Mouse (Mus musculus): ENCODE data around the gene Iqcf4.
"Not testable (repeated sequence)": the region's sequence is repeated elsewhere in the genome, so short reads cannot be mapped to it uniquely, and the experiment has no call there.

Iqcf4 gene

DNA sequence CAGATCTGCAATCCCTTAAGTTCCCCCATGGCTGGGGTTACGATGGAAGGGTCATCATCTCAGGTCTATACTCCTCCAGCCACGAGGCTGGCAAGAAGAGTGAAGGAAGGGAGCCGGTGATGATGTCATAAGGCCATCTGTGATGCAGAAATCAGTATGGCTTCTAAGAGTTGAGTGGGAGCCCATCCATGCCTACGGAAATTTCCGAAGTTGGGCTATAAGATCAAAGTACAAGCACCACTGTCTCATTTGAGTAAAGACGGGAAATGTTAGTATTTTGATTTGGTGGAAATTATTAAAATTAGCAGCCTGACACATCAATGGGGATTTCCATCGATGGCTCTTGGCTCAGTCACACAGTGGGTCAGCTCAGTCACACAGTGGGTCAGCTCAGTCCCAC, at the start of gene Iqcf4:
Gene Iqcf4, minus strand, starts transcription at position 101 of the 400 bp plus-strand sequence.
- DNase-seq (ENCODE audit: low spot score in 2 of 2) = no peak

DNA sequence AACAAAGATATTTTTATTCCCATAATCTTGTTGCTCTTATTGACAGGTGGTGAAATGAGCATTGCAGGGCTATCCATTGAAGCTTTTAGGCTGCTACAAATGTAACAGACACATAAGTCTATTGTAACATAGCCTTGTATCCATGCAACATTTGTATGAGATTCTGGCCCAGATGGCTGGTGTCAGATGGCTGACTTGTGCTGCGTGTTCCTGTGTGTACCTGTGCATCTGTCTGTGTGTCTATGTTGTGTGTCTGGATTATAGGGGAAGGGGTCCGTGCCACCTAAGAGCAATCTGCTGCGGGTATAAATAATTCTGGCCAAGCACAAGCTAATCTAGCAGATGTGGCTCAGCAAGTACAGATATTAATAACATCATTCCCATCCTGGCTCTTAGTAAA, 46.7 kb upstream of the Iqcf4 start:
- DNase-seq (ENCODE audit: low spot score in 2 of 2) = no peak

DNA sequence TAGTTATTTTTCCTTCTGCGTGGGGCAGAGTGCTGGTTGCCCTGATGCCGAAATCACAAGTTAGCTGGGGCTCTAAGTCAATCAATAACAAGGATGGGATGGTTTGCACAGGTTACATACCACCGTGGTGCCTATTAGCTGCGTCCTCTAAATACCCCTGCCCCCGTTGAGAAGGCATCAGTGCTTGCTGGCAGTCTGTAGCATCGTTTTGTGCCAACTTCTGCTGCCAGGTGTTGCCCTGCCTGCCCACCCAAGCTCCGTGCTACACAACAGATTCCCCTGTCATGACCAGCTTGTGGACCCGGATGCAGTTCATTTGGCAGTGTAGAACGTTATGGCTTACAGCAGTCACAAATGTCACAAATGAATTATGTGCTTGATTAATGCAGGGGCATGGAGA, 45.5 kb upstream of the Iqcf4 start:
- no peak for DNase-seq (ENCODE audit: low spot score in 2 of 2)

DNA sequence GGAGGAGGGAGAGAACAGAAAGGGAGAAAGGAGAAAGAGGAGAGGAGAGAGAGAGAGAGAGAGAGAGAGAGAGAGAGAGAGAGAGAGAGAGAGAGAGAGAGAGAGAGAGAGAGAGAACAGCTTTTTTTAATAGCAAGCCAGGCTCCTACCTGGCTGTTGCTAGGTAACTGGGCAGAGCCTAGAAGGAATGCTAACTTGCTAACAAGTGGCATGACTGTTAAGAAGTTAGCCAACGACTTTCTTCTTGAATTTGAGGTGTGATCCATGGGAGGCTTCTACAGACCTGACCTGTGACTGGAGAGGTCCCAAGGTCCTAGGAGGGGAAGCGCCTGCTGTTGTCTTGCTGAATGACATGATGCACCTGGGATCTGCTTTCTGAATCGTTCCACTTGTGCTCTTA, 43.8 kb upstream of the Iqcf4 start:
- no peak for DNase-seq (ENCODE audit: low spot score in 2 of 2)

DNA sequence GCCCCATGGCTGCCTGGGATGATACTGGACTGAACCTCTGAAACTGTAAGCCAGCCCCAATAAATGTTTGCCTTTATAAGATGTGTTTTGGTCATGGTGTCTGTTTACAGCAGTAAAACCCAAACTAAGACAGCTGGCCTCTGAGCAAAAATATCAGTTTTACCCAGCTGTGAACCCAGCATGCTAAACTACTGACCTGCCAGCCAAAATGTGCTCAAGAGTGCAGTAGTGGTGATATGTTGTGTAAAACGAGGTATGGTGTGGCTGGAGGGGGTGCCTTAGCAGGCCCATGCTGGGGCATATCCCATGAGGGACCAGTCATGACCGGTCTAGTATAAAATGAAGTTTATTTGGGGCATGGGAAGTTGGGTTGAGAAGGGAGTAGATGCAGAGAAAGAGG, 43.2 kb upstream of the Iqcf4 start:
- DNase-seq (ENCODE audit: low spot score in 2 of 2) = no peak

DNA sequence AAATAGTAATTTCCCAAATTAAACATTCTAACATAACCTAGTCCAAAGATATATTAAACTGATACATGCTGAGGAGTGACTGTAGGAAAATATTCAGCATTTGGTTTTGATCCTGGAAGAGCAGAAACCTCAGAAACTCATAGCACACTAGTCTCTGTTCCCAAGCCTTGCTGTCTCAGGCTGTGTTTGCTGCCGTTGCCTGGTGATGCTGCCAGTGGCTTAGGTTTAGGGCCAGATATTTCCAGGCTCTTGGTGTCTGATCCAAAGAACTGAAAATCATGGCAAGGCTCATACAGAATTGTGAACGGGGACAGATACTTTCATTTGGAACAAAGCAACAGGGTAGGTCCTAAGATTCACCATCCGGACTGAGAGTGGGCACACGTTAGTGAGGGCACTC, 39.9 kb upstream of the Iqcf4 start:
- DNase-seq (ENCODE audit: low spot score in 2 of 2) = no peak

DNA sequence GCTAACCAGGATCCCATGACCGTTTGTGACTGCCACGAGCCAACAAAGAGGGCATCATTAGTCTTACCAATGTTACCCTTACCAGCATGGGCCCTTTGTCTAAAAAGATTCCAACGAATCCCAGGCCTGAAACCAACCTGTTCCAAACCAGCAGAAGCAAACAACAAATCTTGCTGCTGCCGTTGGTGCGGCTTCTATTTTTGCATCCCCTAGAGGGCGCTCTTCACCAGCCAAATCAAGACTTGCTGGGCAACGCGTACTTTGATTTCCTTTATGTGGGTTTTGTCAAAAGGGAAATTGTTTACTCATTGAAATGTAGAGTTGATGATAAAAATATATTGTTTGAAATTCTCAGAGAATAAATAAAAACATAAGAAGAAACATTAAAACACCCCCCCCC, 29.8 kb upstream of the Iqcf4 start:
- peak; percentile 37 to 71 for DNase-seq (ENCODE audit: low spot score in 2 of 2)

DNA sequence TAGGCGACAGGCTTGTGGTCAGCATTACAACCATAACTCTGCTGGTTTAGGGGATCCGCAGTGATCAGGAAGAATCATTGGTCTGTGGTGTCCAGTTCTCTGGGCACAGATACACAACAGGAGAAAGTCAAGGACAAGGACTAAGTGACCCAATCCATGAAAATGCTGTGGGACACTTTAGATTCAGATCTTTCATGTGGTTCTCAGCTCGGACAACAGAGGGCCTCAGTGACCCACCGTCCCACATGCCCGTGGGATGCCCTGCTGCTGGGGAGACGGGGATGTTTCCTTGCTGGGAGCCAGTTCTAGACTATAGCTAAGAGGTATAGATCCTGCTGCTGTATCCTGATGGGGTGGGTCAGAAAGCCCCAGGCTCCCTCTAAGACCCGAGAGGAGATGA, 27.7 kb upstream of the Iqcf4 start:
- no peak for DNase-seq (ENCODE audit: low spot score in 2 of 2)

DNA sequence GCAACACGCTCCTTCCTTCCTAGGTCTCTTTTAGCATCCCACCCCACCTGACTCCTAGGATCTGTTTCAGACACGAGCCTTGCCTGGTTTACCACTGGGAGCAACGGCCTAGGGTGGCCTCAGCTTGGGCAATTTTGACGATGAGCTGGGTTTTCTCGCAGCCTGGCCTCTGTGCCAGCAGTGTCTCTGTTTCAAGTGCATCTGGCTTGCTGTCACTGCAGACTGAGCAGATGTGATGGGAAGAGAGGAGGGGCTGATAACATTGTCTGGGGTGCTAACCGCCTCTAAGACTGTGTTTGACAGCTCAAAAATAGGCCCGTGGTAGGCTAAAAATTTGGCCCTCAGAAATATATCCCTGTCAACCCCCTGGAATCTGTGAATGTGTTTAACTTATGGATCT, 25.0 kb upstream of the Iqcf4 start:
- DNase-seq (ENCODE audit: low spot score in 2 of 2) = peak; percentile 50 to 84

DNA sequence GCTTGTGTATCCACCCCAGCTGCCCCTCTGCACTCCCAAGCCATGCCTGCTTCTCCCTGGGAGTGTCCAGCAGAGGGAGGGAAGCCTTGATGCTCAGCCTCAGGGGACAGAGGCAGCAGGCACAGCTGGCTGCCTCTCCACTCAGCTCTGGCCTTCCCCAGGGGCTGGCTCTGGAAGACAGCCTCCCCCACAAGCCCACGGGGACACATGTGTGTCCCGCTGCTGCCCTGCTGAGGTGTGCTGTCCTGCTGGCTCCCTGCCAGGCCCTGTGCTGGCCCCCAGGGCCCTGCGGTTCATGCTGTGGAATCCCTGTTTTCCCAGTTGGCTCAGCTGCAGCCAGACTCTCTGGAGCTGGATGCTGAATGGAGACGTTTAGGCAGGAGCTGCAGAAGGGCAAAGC, 24.6 kb upstream of the Iqcf4 start:
- DNase-seq (ENCODE audit: low spot score in 2 of 2) = not testable (repeated sequence)

DNA sequence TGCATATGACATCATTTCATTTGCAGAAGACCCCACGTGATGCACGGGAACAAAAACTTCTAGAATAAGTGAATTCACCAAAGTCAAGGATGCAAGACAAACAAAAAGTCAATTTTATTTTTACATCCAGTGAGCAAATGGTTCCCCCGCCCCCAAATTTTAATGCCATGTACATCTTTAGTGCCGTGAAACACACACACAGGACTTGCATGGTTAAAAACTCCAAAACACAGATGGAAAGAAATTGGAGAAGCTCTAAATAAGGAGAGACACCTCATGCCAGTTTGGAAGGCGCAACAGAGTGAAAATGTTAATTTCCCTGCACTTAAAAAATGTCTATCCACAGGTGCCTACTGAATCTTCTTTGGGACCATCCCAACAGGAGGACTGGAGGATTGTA, 21.4 kb upstream of the Iqcf4 start:
- no peak for DNase-seq (ENCODE audit: low spot score in 2 of 2)

DNA sequence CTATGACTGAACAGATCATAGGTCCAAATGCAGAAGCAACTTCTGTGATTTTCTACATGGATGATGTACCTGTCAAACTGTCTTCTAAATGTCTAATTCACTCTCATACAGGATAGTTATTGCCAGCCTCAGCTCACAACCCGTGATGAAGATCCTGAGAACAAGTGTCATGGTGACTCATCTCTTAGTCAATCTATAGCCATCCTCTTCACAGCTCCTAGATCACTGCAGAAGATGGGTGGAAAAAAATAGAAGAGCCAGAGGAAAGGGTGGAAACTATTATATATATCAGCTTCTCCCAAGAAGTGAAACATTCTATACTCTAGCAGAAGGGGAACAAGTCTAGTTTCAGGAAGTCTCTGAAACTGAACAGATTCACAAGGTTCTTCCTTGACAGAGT, 11.8 kb upstream of the Iqcf4 start:
- DNase-seq (ENCODE audit: low spot score in 2 of 2) = no peak

DNA sequence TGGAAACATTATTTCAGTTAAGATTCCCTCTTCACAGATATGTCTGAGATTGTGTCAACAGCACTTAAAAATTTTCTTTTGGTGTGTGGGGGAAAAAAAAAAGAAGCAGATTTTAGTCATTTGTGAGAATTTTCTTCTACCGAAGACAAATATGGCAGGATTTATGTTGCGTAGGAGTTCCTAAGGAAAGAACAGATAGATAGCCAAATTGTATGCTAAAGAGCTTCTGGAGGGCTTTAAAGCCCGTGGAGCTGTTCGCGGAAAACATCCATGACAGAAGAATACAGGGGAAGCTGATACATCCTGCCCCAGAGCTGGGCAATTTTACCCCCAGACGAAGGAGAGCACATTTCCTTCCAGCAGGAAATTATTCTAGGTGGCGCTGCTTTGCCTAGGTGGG, 9.2 kb upstream of the Iqcf4 start:
- DNase-seq (ENCODE audit: low spot score in 2 of 2) = peak in 1 of 2 experiments; percentile 23

DNA sequence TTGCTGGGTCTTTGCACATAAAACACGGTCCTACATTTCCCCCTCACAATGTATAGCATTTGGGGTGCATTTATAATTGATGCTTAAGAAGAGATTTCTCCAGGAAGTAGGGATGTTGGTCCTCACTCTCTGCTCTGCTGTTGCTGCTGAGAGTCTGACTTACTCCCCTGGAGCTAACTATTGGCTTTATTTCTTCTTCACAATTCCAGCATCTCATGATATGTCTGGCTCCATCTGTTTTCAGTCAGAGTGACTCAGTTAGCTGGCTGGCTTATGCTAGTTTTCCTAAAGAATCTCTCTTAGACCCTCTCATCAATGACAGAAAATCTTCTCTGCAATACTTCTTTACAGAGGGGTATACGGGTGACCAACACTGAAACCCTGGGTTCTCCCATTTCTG, 5.3 kb upstream of the Iqcf4 start:
- DNase-seq (ENCODE audit: low spot score in 2 of 2) = no peak

DNA sequence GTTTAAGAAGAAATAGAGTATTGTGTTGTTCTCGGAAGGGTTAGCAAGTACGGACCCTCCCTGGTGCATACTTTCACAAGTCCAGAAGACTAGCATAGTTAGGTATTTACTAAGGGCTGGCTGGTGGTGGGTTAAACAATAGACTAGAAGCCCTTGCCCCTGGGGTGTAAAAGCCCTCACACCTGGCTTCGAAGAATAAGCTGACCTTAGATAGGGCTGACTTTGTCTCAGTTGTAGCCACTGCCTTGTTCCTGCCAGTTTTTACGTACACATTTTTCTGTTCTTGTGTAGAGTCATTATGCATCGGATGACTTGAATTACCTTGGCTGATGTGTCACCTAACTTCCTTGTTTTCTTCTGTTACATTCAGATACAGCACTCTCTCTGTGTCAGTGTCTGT, 2.6 kb upstream of the Iqcf4 start:
- DNase-seq (ENCODE audit: low spot score in 2 of 2) = no peak

DNA sequence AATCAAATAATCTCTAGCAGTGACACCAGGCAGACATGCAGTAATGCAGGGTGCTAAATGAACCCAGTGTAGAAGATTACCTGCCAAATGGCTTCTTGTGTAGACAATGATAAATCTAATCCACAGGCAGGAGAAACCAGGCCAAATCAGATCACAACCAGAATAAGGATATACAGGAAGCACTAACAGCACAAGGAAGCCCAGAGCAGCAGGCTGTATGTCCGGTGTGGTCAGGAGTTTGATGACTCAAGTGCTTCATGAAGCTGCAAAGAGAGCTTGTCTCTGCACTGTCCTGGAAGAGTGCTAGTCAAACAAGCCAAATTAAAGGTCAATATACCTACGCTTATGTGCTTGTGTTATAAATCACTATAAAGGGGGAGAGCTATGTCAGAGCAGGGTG, 1.4 kb upstream of the Iqcf4 start:
- DNase-seq (ENCODE audit: low spot score in 2 of 2) = no peak

DNA sequence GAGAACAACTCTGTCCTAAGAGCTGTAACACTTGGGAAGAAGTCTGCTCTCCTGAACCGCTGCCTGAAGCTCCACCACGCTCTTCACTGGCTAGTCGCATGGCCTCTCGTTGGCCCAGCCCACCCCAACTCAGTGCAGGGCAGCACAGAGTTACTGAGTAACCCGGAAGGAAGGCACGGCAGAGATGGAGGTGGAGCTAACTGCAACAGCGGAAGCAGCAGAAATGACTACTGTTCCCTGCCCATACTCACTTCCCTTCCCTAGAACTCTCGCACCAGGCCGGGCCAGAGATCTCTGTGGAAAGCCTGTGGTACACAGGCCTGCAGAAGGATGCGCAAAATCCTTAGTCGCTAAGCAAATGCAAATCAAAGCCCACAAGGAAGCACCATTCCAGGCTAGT, 4.4 kb downstream of the Iqcf4 start:
- no peak for DNase-seq (ENCODE audit: low spot score in 2 of 2)

DNA sequence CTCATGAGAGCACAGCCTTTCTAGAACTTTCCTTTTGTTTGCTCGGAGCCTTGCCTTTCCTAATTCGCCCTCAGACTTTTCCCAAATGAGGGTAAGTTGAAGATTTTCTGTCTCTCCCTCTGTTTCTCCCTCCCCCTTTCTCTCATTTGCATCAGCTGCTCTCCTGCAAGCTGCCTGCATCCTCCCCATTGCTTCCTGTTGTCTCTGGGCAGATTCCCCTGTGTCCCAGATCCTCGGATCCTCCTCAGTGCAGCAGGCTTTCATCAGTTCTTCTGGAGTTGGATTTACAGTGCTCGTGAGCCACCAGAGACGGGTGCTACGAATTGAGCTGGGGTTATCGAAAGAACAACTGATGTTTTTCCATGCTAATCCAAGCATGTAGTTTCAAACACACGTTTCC, 6.8 kb downstream of the Iqcf4 start:
- no peak for DNase-seq (ENCODE audit: low spot score in 2 of 2)

DNA sequence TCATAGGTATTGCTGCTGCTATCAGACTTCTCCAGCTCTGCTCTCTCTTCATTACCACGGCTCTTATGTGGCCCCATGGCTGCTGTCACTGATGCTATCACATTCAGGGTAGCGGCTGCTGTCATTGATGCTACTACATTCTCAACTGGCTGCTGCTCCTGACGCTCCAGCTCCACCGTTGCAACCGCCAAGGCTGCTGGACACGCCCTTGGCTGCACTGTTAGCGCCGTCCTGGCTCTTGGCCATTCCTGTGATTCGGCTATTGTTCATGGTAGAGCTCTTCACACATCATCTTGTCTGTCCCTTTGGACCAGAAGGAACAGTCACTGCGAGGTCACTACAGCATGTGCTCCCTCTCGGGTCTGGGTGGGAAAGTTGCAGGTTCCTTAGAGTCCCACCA, 8.5 kb downstream of the Iqcf4 start:
- no peak for DNase-seq (ENCODE audit: low spot score in 2 of 2)

DNA sequence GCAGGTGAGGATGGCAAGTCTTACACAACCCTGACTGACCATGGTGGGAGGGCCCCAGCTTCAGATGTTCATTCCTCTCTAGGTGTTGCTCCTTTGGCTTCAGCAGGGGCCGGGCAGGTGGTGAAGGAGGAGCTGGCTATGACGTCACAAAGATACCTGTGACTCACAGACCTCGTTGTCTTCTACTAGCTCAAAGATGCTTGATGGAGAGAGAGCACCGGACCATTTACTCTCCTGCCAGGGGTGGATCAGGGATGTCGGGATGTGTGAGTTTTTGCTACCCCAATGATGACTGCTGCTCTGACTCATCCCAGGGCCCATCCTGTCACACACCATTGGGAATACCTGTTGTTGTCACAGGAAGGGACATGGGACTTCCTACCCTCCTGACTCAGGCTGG, 9.3 kb downstream of the Iqcf4 start, which contains the start of gene Iqcf3:
Gene Iqcf3, minus strand, starts transcription at position 101 of the 400 bp plus-strand sequence.
- DNase-seq (ENCODE audit: low spot score in 2 of 2) = no peak

DNA sequence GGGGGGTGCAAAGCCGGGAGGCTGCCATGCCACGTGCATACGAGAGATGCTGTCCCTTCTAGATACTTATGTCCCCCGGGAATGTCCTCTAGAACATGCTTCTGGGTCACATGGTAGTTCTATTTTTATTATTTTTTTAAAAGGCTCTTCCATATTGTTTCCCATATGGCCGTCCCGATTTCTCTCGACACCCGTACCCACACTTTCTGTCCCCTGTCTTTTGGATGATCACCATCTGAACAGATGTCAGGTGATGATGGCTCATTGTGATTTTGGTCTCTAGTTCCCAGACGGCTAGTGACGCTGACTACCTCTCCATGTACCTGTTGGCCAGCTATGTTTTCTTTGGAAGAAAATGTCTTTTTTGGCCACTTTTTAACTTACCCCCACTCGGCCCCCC, 35.8 kb downstream of the Iqcf4 start:
- DNase-seq (ENCODE audit: low spot score in 2 of 2) = peak; percentile 11 to 59

DNA sequence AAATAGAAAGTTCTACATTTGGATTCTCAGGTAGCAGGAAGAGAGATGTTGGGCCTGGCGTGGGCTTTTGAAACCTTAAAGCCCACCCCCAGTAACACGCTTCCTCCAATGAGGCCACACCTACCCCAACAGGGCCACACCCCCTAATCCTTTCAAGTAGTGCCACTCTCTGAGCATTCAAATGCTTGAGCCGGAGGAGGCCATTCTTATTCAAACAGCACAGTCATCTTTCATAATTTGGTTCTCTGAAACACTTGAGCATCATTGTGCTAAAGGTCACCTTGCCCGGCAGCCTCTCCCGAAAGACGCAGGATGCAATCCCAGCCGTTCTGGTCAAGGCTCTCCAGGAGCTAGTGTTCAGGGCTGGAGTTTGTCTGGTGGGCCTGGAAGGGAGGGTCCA, 36.5 kb downstream of the Iqcf4 start:
- DNase-seq (ENCODE audit: low spot score in 2 of 2) = no peak

DNA sequence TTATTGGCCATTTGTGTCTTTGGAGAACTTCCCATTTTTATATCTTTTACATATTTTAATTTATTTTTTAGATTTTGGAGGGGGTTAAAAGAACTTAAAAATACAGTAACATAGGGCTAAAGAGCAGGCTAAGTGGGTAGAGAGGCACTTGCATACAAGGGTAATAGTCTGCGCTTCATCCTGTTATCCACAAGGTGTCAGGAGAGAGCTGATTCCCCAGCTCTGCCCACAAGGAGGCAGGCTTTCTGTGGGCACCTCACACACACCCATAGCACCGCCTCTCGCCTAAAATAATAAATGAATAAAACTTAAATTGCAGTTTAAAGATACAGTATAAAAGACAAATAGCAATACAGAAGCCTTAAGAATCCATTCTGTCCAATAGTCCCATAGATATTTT, 39.0 kb downstream of the Iqcf4 start:
- DNase-seq (ENCODE audit: low spot score in 2 of 2) = peak; percentile 12 to 30

DNA sequence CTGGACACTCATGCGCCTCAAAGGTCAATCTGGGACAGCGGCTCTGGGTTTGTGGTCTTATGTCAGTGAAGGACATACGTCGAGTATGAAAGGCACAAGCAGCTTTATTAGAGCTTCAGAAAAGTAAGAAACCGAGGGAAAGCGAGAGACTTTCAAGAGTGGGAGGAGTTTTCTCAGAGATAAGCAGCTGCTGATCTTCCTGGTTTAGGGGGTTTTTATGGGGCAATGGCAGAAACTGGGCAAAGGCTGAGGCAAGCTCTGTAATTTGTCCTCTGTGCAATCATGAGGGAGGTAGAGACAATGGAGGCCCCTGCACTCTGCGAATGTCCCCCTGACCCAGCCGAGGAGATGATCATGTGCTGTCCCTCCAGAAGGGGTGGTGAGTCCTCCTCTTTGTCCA, 50.9 kb downstream of the Iqcf4 start:
- DNase-seq (ENCODE audit: low spot score in 2 of 2) = no peak

DNA sequence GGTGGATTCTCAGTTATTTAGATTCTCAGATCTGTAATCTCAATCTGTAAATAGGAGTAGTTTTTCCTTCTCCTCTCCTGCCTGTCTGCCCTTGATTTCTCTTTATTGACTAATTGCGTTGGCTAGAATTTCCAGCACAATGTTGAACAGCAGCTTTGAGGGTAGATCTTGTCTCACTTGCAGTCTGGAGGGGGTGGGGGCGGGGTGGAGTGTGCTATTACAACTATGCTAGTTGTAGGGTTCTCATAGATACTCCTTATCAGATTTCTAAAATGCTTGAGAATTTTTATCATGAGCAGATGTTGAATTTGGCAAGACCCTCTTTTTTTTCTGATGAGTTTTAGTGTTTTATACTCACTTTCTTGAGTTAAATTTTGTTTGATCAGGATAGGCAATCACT, 51.4 kb downstream of the Iqcf4 start:
- no peak for DNase-seq (ENCODE audit: low spot score in 2 of 2)
